Mouse (Mus musculus): ENCODE results near the gene Utrn. TPM values are rescaled to one million over a fixed set of nuclear protein-coding genes. Genes with fewer than 3 reads are reported as not detected.
A peak's percentile ranks its signal among the peaks of the same experiment; 100 is the strongest.

The Utrn gene
- polyA plus RNA-seq, 1 experiment from 2014 or later = 17.6 TPM

GRCm38 (mm10) chr10:12727881-12728280 lies 141.3 kb downstream of the Utrn start:
- Histone ChIP-seq H3K27ac (ENCODE audit: low read length) (no peak overlapping the region), H3K27me3 (ENCODE audit: control insufficient read depth, insufficient read depth, low read depth, low read length) (no peaks in the 10 kb centered on the region), H3K4me3 (ENCODE audit: low read depth, low read length) (no peak overlapping the region), H3K4me1 (ENCODE audit: control insufficient read depth, insufficient read depth, low read length) (peaks cover 13% of the 10 kb centered on the region), H3K36me3 (ENCODE audit: control insufficient read depth, insufficient read depth, low read length) (no peaks in the 10 kb centered on the region), H3K4me2 (ENCODE audit: low read length) (no peak overlapping the region), H3K9ac (ENCODE audit: low read depth, low read length) (no peak overlapping the region), H3K9me3 (replicated peaks; ENCODE audit: control insufficient read depth, low read length, poor library complexity, severe bottlenecking) (no peaks in the 10 kb centered on the region)
- 97% methylated on average over 3 of the region's 3 CpGs for WGBS
- no peak for ATAC-seq

GRCm38 (mm10) chr10:12726041-12726608 lies 143.0 kb downstream of the Utrn start:
- Histone ChIP-seq H3K9me3 (replicated peaks; ENCODE audit: control insufficient read depth, low read length, poor library complexity, severe bottlenecking) (no peaks in the 10 kb centered on the region), H3K4me2 (ENCODE audit: low read length) (no peak overlapping the region), H3K27me3 (ENCODE audit: control insufficient read depth, insufficient read depth, low read depth, low read length) (no peaks in the 10 kb centered on the region), H3K4me3 (ENCODE audit: low read depth, low read length) (no peak overlapping the region), H3K27ac (ENCODE audit: low read length) (no peak overlapping the region), H3K4me1 (ENCODE audit: control insufficient read depth, insufficient read depth, low read length) (peaks cover 13% of the 10 kb centered on the region), H3K36me3 (ENCODE audit: control insufficient read depth, insufficient read depth, low read length) (no peaks in the 10 kb centered on the region), H3K9ac (ENCODE audit: low read depth, low read length) (no peak overlapping the region; the same call in 1 of the 2 replicates)
- peak; percentile 64 for ATAC-seq
- WGBS = 30% methylated on average over 13 of the region's 13 CpGs

GRCm38 (mm10) chr10:12724247-12725001 lies 144.7 kb downstream of the Utrn start:
- Histone ChIP-seq H3K9me3 (replicated peaks; ENCODE audit: control insufficient read depth, low read length, poor library complexity, severe bottlenecking) (no peaks in the 10 kb centered on the region), H3K4me2 (ENCODE audit: low read length) (no peak overlapping the region), H3K27ac (ENCODE audit: low read length) (no peak overlapping the region), H3K27me3 (ENCODE audit: control insufficient read depth, insufficient read depth, low read depth, low read length) (no peaks in the 10 kb centered on the region), H3K4me1 (ENCODE audit: control insufficient read depth, insufficient read depth, low read length) (peaks cover 13% of the 10 kb centered on the region), H3K36me3 (ENCODE audit: control insufficient read depth, insufficient read depth, low read length) (no peaks in the 10 kb centered on the region), H3K9ac (ENCODE audit: low read depth, low read length) (no peak overlapping the region), H3K4me3 (ENCODE audit: low read depth, low read length) (no peak overlapping the region)
- ATAC-seq = peak; percentile 64
- WGBS = 46% methylated on average over 14 of the region's 14 CpGs

- no peaks in the 10 kb centered on the region for H3K27me3 ChIP-seq (ENCODE audit: control insufficient read depth, insufficient read depth, low read depth, low read length)
- no peak overlapping the region for H3K27ac ChIP-seq (ENCODE audit: low read length)
- 66% methylated on average over 3 of the region's 3 CpGs for WGBS
- no peak for ATAC-seq
- H3K9ac ChIP-seq (ENCODE audit: low read depth, low read length) = no peak overlapping the region
- H3K36me3 ChIP-seq (ENCODE audit: control insufficient read depth, insufficient read depth, low read length) = no peaks in the 10 kb centered on the region
- H3K4me2 ChIP-seq (ENCODE audit: low read length) = no peak overlapping the region
- H3K9me3 ChIP-seq (replicated peaks; ENCODE audit: control insufficient read depth, low read length, poor library complexity, severe bottlenecking) = no peaks in the 10 kb centered on the region
- no peak overlapping the region for H3K4me3 ChIP-seq (ENCODE audit: low read depth, low read length)
- peaks cover 13% of the 10 kb centered on the region for H3K4me1 ChIP-seq (ENCODE audit: control insufficient read depth, insufficient read depth, low read length)
These were observed 145.9 kb downstream of the Utrn start for GRCm38 (mm10) chr10:12723269-12723668.

- Histone ChIP-seq H3K27me3 (ENCODE audit: control insufficient read depth, insufficient read depth, low read depth, low read length) (no peaks in the 10 kb centered on the region), H3K4me2 (ENCODE audit: low read length) (no peak overlapping the region), H3K4me3 (ENCODE audit: low read depth, low read length) (no peak overlapping the region), H3K9me3 (replicated peaks; ENCODE audit: control insufficient read depth, low read length, poor library complexity, severe bottlenecking) (no peaks in the 10 kb centered on the region), H3K27ac (ENCODE audit: low read length) (no peak overlapping the region), H3K4me1 (ENCODE audit: control insufficient read depth, insufficient read depth, low read length) (peaks cover 13% of the 10 kb centered on the region), H3K36me3 (ENCODE audit: control insufficient read depth, insufficient read depth, low read length) (no peaks in the 10 kb centered on the region), H3K9ac (ENCODE audit: low read depth, low read length) (no peak overlapping the region)
- 83% methylated on average over 2 of the region's 2 CpGs for WGBS
- no peak for ATAC-seq
These were observed 147.1 kb downstream of the Utrn start for GRCm38 (mm10) chr10:12722111-12722510.

GRCm38 (mm10) chr10:12718386-12718785 lies 150.8 kb downstream of the Utrn start:
- ATAC-seq = no peak
- Histone ChIP-seq H3K4me3 (ENCODE audit: low read depth, low read length) (no peak overlapping the region), H3K36me3 (ENCODE audit: control insufficient read depth, insufficient read depth, low read length) (no peaks in the 10 kb centered on the region), H3K27me3 (ENCODE audit: control insufficient read depth, insufficient read depth, low read depth, low read length) (no peaks in the 10 kb centered on the region), H3K4me1 (ENCODE audit: control insufficient read depth, insufficient read depth, low read length) (no peaks in the 10 kb centered on the region), H3K9ac (ENCODE audit: low read depth, low read length) (no peak overlapping the region), H3K4me2 (ENCODE audit: low read length) (no peak overlapping the region), H3K9me3 (replicated peaks; ENCODE audit: control insufficient read depth, low read length, poor library complexity, severe bottlenecking) (no peaks in the 10 kb centered on the region), H3K27ac (ENCODE audit: low read length) (no peak overlapping the region)
- 94% methylated on average over 8 of the region's 8 CpGs for WGBS

- Histone ChIP-seq H3K4me1 (ENCODE audit: control insufficient read depth, insufficient read depth, low read length) (no peaks in the 10 kb centered on the region), H3K9me3 (replicated peaks; ENCODE audit: control insufficient read depth, low read length, poor library complexity, severe bottlenecking) (no peaks in the 10 kb centered on the region), H3K27me3 (ENCODE audit: control insufficient read depth, insufficient read depth, low read depth, low read length) (no peaks in the 10 kb centered on the region), H3K4me2 (ENCODE audit: low read length) (no peak overlapping the region), H3K4me3 (ENCODE audit: low read depth, low read length) (no peak overlapping the region), H3K27ac (ENCODE audit: low read length) (no peak overlapping the region), H3K36me3 (ENCODE audit: control insufficient read depth, insufficient read depth, low read length) (no peaks in the 10 kb centered on the region), H3K9ac (ENCODE audit: low read depth, low read length) (no peak overlapping the region)
- 93% methylated on average over 3 of the region's 3 CpGs for WGBS
- ATAC-seq = no peak
These were observed 151.8 kb downstream of the Utrn start for GRCm38 (mm10) chr10:12717381-12717780.

GRCm38 (mm10) chr10:12716657-12717327 lies 152.4 kb downstream of the Utrn start:
- Histone ChIP-seq H3K27me3 (ENCODE audit: control insufficient read depth, insufficient read depth, low read depth, low read length) (no peaks in the 10 kb centered on the region), H3K9me3 (replicated peaks; ENCODE audit: control insufficient read depth, low read length, poor library complexity, severe bottlenecking) (no peaks in the 10 kb centered on the region), H3K36me3 (ENCODE audit: control insufficient read depth, insufficient read depth, low read length) (no peaks in the 10 kb centered on the region), H3K27ac (ENCODE audit: low read length) (no peak overlapping the region), H3K4me2 (ENCODE audit: low read length) (no peak overlapping the region), H3K4me1 (ENCODE audit: control insufficient read depth, insufficient read depth, low read length) (no peaks in the 10 kb centered on the region), H3K4me3 (ENCODE audit: low read depth, low read length) (no peak overlapping the region), H3K9ac (ENCODE audit: low read depth, low read length) (no peak overlapping the region)
- ATAC-seq = no peak
- 87% methylated on average over 5 of the region's 5 CpGs for WGBS

GRCm38 (mm10) chr10:12713236-12713855 lies 155.8 kb downstream of the Utrn start:
- Histone ChIP-seq H3K9ac (ENCODE audit: low read depth, low read length) (no peak overlapping the region), H3K4me2 (ENCODE audit: low read length) (no peak overlapping the region), H3K36me3 (ENCODE audit: control insufficient read depth, insufficient read depth, low read length) (no peaks in the 10 kb centered on the region), H3K27me3 (ENCODE audit: control insufficient read depth, insufficient read depth, low read depth, low read length) (no peaks in the 10 kb centered on the region), H3K4me3 (ENCODE audit: low read depth, low read length) (no peak overlapping the region), H3K4me1 (ENCODE audit: control insufficient read depth, insufficient read depth, low read length) (no peaks in the 10 kb centered on the region), H3K9me3 (replicated peaks; ENCODE audit: control insufficient read depth, low read length, poor library complexity, severe bottlenecking) (no peaks in the 10 kb centered on the region), H3K27ac (ENCODE audit: low read length) (no peak overlapping the region)
- 97% methylated on average over 14 of the region's 14 CpGs for WGBS
- no peak for ATAC-seq
